Mouse (Mus musculus): ENCODE data around the gene Nectin4.
"Not testable (repeated sequence)": the region's sequence is repeated elsewhere in the genome, so short reads cannot be mapped to it uniquely, and the experiment has no call there.

Nectin4 gene

DNA sequence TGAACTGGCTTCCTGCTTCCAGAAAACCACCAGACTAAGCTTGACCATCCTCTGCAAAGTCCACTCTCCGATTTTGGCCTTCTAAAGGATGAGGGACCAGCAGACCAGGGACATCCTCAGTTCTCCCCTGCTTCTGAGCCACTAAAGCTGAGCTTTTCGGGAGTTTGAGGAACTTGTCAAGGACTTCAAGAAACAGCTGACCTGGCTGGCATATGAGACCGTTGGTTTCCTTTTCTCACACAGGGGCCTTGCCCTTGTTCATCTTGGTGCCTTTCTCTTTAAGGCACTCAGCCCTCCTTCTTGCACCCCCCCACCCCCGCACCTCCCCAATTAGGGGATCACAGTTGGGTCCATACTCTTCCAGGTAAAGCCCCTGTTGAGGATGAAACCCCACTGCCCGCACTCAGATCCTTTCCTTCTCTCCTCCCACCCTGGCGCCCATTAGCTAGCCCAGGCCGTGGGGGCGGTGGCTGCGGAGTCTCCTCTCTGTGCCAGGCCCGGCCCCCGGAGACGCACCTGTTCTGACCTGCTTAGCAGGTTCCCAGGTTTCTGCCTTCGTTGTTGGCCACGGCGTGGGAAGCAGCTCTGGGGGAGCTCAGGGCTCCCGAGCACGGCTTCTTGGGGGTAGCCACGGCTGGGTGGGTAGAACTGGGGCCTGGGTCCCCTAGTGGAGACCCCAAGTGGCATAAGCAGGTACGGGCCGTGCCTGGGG, at the start of gene Nectin4:
TSS of gene Nectin4 (plus strand) at position 255 of the 712 bp plus-strand sequence.
- peak; percentile 50 to 76 for DNase-seq

DNA sequence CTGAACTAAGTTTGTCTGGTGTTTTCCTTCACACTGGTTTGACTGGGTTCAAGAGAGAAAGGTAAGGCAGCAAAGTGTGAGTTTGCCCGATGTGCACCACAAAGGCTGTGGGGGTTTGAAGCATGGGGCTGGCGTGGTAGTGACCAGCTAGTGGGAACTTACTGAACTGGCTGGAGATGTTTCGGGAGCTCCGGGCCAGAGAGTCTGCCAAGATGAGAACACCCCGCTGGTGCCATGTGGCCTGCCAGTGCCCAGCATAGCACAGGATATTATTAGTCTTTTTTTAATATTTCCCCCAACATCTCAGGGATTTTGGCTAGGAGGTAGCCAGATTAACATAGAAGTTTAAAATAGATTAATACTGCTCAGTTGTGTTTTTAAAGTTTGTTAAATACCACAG, 49.7 kb upstream of the Nectin4 start:
- DNase-seq = peak in 1 of 2 experiments; percentile 35

DNA sequence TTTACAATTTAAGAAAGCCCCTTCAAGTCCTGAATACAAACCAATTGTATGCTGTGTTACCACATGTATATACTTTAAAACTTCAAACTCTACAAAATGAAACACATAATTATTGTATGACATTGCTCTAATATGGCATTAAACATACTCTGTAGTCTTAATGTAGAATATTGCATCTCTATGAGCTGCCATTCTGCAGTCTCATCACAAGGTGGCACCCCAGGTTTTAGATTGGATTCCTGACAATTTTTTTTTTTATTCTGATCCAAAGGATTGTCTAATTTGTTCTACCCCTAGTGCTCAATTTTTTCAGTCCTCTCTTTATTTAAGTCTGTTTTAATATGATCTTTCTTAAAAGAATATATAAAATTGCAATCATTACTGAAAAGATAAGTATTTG, 48.5 kb upstream of the Nectin4 start:
- no peak for DNase-seq

DNA sequence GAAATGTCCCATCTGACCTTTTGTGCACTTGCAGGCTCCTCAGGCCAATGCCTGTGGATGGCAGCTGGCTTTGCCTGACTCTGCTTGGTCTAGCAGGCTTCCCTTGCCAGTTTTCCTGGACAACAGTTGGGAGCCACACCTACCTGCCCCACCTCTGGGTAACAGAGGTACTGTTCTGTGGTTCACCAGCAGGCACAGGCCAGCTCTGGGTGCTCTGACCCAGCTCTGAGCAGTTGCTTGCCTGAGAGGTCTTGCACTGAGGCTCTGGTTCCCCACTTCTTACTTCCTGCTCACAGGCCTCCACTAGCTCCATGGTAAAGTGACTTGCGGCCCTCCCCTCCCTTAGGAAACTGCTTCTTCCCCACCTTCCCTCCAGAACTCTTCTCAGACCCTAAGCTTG, 47.9 kb upstream of the Nectin4 start:
- DNase-seq = peak; percentile 43 to 81

DNA sequence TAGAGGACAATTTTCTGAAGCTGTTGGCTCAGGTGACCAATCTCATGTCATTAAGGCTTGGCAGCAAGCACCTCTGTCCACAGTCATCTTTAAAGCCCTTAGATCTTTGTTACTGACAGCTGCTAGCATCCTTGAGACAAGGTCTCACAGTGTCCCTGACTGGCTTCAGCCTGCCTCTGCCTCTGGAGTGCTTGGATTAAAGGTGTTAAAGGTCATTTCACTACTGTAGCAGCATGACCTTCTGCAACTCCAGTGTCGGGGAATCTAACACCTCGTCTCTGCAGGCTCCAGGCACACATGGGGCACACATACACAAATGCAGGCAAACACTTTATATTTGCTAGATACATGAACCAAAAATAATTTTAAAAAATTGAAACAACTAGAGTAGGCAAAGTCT, 44.3 kb upstream of the Nectin4 start:
- DNase-seq = no peak

DNA sequence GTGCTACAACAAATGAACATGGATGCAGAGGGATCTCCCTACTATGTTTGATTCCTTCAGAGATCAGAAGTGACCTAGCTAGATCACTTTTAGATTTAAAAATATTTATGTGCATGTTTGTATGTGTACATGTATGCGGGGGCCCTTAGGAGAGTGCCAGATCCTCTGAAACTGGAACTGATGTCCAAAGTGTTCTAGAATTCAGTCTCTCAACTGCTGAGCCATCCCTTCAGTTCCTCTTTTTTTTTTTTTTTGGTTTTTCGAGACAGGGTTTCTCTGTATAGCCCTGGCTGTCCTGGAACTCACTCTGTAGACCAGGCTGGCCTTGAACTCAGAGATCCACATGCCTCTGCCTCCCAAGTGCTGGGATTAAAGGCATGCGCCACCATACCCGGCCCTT, 43.3 kb upstream of the Nectin4 start:
- DNase-seq = not testable (repeated sequence)

- DNase-seq = no peak
These were observed 41.7 kb upstream of the Nectin4 start for GRCm38 (mm10) chr1:171328244-171328643.

DNA sequence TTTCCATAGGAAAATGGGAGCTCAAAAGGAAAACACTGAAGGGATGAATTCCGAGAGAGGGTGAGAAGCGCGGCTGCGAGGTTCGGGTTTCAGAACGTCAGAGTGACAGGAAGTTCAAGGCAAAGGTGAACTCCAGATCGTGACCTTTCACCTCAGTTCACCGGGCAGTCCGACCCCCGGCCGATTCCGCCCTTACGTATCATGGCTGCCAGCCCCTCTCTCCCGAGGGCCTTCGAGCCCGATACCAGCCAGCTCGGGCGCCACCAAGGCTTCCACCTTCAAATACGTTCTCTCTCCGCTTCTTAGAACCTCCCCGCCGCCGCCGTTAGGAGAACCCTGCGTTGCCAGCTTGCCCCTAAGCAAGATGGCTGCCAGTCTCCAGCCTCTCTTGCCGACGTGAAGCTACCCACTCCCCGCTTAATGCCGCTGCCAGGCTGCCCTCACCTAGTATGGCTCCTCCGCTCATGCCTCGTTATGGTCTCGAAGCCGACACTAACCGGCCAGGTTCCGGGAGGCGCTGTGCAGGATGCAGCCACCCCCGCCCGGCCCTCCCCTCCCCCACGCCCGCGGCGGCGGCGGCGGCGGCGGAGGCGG, 41.0 kb upstream of the Nectin4 start, which contains the start of gene Dedd:
TSS of gene Dedd (plus strand) at position 307 of the 594 bp plus-strand sequence.
- DNase-seq = peak; percentile 90 to 97

DNA sequence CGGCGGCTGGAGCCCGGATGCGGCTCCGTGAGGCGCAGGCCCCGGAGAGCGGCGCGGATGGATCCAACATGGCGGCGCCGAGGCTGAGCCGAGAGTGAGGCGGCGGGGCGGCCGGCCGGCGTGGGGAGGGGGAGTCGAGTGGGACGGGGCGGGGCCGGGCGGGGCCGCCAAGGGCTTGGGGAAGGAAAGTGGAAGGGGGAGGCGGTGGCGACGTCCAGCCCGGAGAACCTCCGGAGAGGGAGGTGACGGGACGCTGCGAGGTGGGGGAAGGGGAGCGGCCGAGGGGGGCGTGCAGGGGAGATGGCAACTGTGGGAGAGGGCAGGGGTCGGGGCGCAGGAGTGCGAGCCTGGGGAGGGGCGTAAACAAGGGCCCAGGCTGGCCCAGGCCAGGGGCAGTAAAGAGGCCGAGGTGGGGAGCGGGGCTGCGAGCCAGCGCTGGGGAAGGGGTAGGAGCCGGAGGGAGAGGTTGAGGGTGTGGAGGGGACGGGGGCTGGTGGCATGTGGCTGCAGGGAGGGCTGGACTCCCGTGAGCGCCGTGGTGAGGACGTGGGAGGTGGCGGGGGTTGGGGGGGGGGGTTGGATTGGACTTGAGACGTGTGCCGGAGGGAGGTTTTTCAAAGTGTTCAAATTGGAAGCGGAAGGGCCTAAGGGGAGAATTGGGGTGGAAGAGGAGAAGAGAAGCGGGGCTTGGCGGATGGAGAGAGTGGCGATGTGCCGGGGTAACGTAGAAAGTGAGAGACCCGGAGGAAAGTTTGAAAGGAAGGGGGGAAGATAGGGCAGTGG, 40.3 kb upstream of the Nectin4 start:
- peak; percentile 37 to 79 for DNase-seq

DNA sequence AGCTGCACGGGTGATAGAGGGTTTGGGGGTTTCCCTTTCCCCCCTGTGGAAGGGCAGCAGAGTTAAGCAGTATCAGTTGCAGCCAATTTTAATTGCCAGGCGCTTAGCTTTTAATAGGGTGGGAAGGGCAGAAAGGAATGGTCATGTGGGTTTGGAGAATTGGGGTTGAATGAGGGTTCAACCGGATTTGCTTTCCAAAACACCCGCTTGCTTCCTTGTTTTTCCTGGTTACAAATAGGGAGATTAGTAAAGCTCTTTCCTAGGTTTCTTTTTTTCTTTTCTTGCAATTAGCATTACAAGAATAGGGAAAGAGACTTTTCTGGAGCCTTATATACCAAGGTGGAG, 39.7 kb upstream of the Nectin4 start:
- DNase-seq = peak in 1 of 2 experiments; percentile 6

DNA sequence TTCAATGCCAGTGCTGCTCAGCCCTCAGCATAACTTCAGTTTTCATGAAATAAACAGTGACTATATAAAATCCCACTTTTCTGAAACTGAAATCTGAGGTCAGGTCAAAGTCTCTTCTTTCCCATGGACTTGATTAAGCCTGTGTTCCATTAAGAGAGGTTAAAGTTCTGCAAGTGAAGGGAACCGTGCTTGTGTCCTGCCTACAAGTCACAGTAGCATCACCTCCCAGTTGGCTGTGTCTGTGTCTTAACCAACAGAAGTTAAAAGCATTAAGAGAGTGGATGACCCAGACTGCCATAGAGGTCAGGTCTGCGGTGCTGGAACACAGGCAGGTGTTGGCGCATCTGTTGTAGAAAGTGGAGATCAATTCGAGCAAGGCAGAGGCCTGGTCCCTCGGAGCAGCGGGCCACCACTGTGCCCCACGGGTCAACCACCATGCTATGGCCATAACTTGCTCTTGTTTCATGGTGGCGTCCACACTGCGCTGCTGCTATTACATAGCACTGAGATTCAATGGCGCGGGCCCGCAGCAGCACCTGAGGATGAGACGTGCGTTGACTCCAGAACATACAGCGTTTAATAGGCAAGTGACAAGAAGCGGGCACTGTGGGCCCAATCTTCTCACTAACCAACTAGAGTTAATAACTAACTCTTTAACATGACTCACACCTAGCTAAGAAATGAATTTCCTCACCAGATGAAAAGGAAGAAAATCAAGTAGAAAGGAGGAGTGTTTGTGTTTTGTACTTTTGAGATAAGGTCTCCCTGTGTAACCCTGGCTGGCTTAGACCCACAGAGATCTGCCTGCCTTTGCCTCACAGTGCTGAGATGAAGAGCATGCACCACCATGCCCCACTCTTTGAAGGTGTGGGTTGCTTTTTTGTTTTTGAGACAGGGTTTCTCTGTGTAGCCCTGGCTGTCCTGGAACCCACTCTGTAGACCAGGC, 27.4 kb upstream of the Nectin4 start:
- peak; percentile 22 to 65 for DNase-seq

GRCm38 (mm10) chr1:171343922-171344677, 25.8 kb upstream of the Nectin4 start:
- DNase-seq = peak; percentile 83 to 90

GRCm38 (mm10) chr1:171344715-171345114, 25.2 kb upstream of the Nectin4 start:
- no peak for DNase-seq

GRCm38 (mm10) chr1:171345225-171346094, 24.4 kb upstream of the Nectin4 start, which contains the start of the genes Nit1 and Pfdn2:
Gene Nit1, minus strand, starts transcription at chr1:171345646.
Gene Pfdn2, plus strand, starts transcription at chr1:171345670.
- DNase-seq = peak; percentile 94 to 96

GRCm38 (mm10) chr1:171346095-171346450, 23.8 kb upstream of the Nectin4 start:
- DNase-seq = peak; percentile 31 to 38

- peak in 1 of 2 experiments; percentile 24 for DNase-seq
These were observed 21.2 kb upstream of the Nectin4 start for GRCm38 (mm10) chr1:171348665-171349064.

DNA sequence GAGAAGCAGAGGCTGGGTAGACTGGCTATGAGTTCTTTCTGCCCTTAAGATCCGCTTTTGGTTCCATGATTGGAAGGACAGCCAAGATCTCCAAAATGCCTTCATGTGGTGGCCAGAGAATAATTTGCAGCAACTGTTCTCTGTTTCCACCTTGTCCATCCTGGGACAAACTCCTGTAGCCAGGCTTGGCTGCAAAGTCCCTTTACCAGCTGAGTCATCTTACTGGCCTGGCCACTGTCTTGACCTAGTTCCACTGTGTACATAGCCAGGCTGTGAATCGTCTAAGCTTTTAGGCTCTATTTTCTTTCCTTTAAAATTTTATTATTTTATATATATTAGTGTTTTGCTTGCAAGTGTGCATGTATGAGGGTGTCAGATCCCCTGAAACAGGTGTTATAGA, 20.7 kb upstream of the Nectin4 start:
- peak in 1 of 2 experiments; percentile 47 for DNase-seq

GRCm38 (mm10) chr1:171355812-171356340, 14.0 kb upstream of the Nectin4 start:
- peak; percentile 36 to 50 for DNase-seq

DNA sequence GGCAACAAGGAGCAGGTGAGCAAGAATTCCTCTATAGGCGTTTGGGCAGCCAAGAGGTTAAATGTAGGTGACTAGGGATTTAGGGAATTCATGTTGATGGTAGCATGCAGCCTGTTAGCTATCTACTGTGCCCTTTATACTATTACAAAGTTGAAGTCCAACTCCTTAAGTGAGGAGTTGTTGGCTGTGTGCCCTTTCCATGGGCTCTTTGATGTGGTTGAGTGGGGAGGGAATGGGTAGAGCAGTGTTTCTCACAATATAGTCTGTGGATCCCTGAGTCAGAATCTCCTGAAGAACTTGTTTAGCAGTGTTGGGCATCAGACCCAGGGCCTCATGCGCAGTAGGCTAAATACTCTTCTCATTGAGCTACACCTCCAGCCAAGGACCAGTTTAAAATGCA, 13.1 kb upstream of the Nectin4 start:
- peak in 1 of 2 experiments; percentile 35 for DNase-seq

DNA sequence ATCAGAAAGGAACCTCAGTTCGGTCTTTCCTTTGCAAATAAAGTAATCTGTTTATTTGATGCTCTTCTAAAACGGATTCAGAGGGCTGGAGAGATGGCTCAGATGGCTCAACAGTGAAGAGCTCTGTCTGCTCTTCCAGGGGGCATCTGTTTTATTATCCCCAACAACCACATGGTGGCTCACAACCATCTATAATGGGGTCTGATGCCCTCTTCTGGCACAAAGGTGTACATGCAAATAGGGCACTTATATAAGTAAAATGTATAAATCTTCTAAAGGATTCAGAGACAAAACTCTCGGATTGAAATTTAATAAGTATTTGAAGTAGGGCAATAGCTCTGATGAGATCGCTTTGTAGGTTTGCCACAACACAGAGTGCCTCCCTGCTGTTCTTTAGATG, 11.5 kb upstream of the Nectin4 start:
- peak in 1 of 2 experiments; percentile 39 for DNase-seq
